Mouse (Mus musculus): ENCODE data around the gene Cntnap5a. TPM values are rescaled to one million over a fixed set of nuclear protein-coding genes. Genes with fewer than 3 reads are reported as not detected.

The Cntnap5a gene
- polyA plus RNA-seq, 1 experiment from 2014 or later = 0.03 TPM

- no peak for ATAC-seq (replicated peaks; ENCODE audit: low FRiP score)
- 93% methylated on average over 4 of the region's 4 CpGs for WGBS
These were observed 158.0 kb downstream of the Cntnap5a start for GRCm38 (mm10) chr1:115842591-115842990.

GRCm38 (mm10) chr1:115847605-115848004 lies 163.0 kb downstream of the Cntnap5a start:
- DNase-seq (ENCODE audit: low spot score) (no peak), ATAC-seq (replicated peaks; ENCODE audit: low FRiP score) (no peak)
- H3K9me3 ChIP-seq (ENCODE audit: control insufficient read depth, low read length) = no peaks in the 10 kb centered on the region
- no peak overlapping the region for H3K4me2 ChIP-seq (ENCODE audit: low read depth, low read length, severe bottlenecking)
- no peaks in the 10 kb centered on the region for H3K4me1 ChIP-seq (replicated peaks; ENCODE audit: control insufficient read depth, insufficient read depth, low read length)
- no peak overlapping the region for H3K27ac ChIP-seq (ENCODE audit: low read depth, low read length)
- H3K4me3 ChIP-seq (ENCODE audit: low read depth, low read length) = no peak overlapping the region
- no peaks in the 10 kb centered on the region for H3K36me3 ChIP-seq (ENCODE audit: control insufficient read depth, insufficient read depth, low read length)
- H3K27me3 ChIP-seq (ENCODE audit: control insufficient read depth, insufficient read depth, low read length) = no peaks in the 10 kb centered on the region
- H3K9ac ChIP-seq (ENCODE audit: low read length) = no peak overlapping the region
- WGBS = 30% methylated on average over 2 of the region's 2 CpGs

More at GRCm38 (mm10) chr1:115842591-115842990, 158.0 kb downstream of the Cntnap5a start:
- no peaks in the 10 kb centered on the region for H3K36me3 ChIP-seq (ENCODE audit: control insufficient read depth, insufficient read depth, low read length)
- no peak for DNase-seq (ENCODE audit: low spot score)
- H3K27ac ChIP-seq (ENCODE audit: low read depth, low read length) = no peak overlapping the region
- no peak overlapping the region for H3K4me3 ChIP-seq (ENCODE audit: low read depth, low read length)
- no peaks in the 10 kb centered on the region for H3K4me1 ChIP-seq (replicated peaks; ENCODE audit: control insufficient read depth, insufficient read depth, low read length)
- no peaks in the 10 kb centered on the region for H3K9me3 ChIP-seq (ENCODE audit: control insufficient read depth, low read length)
- H3K4me2 ChIP-seq (ENCODE audit: low read depth, low read length, severe bottlenecking) = no peak overlapping the region
- H3K9ac ChIP-seq (ENCODE audit: low read length) = no peak overlapping the region
- H3K27me3 ChIP-seq (ENCODE audit: control insufficient read depth, insufficient read depth, low read length) = no peaks in the 10 kb centered on the region

GRCm38 (mm10) chr1:115852206-115852605 lies 167.7 kb downstream of the Cntnap5a start:
- ATAC-seq (replicated peaks; ENCODE audit: low FRiP score) (no peak), DNase-seq (ENCODE audit: low spot score) (no peak)
- Histone ChIP-seq H3K27me3 (ENCODE audit: control insufficient read depth, insufficient read depth, low read length) (no peaks in the 10 kb centered on the region), H3K36me3 (ENCODE audit: control insufficient read depth, insufficient read depth, low read length) (no peaks in the 10 kb centered on the region), H3K27ac (ENCODE audit: low read depth, low read length) (no peak overlapping the region), H3K4me3 (ENCODE audit: low read depth, low read length) (no peak overlapping the region), H3K9ac (ENCODE audit: low read length) (no peak overlapping the region), H3K4me2 (ENCODE audit: low read depth, low read length, severe bottlenecking) (no peak overlapping the region), H3K9me3 (ENCODE audit: control insufficient read depth, low read length) (no peaks in the 10 kb centered on the region), H3K4me1 (replicated peaks; ENCODE audit: control insufficient read depth, insufficient read depth, low read length) (no peaks in the 10 kb centered on the region)

- 97% methylated on average over 1 of the region's 1 CpGs for WGBS
- Histone ChIP-seq H3K36me3 (ENCODE audit: control insufficient read depth, insufficient read depth, low read length) (no peaks in the 10 kb centered on the region), H3K4me1 (replicated peaks; ENCODE audit: control insufficient read depth, insufficient read depth, low read length) (no peaks in the 10 kb centered on the region), H3K27me3 (ENCODE audit: control insufficient read depth, insufficient read depth, low read length) (no peaks in the 10 kb centered on the region), H3K4me3 (ENCODE audit: low read depth, low read length) (no peak overlapping the region), H3K27ac (ENCODE audit: low read depth, low read length) (no peak overlapping the region), H3K9ac (ENCODE audit: low read length) (no peak overlapping the region), H3K9me3 (ENCODE audit: control insufficient read depth, low read length) (no peaks in the 10 kb centered on the region), H3K4me2 (ENCODE audit: low read depth, low read length, severe bottlenecking) (no peak overlapping the region)
- DNase-seq (ENCODE audit: low spot score) = no peak
- ATAC-seq (replicated peaks; ENCODE audit: low FRiP score) = no peak
These were observed 233.8 kb downstream of the Cntnap5a start for GRCm38 (mm10) chr1:115918396-115918795.

- H3K27me3 ChIP-seq (ENCODE audit: control insufficient read depth, insufficient read depth, low read length) = no peaks in the 10 kb centered on the region
- no peaks in the 10 kb centered on the region for H3K9me3 ChIP-seq (ENCODE audit: control insufficient read depth, low read length)
- H3K4me3 ChIP-seq (ENCODE audit: low read depth, low read length) = no peak overlapping the region
- no peak overlapping the region for H3K27ac ChIP-seq (ENCODE audit: low read depth, low read length)
- peak; percentile 65; the same call in 1 of the 2 replicates for ATAC-seq (replicated peaks; ENCODE audit: low FRiP score)
- no peak overlapping the region for H3K4me2 ChIP-seq (ENCODE audit: low read depth, low read length, severe bottlenecking)
- DNase-seq (ENCODE audit: low spot score) = no peak
- no peaks in the 10 kb centered on the region for H3K36me3 ChIP-seq (ENCODE audit: control insufficient read depth, insufficient read depth, low read length)
- 17% methylated on average over 1 of the region's 1 CpGs for WGBS
- H3K4me1 ChIP-seq (replicated peaks; ENCODE audit: control insufficient read depth, insufficient read depth, low read length) = no peaks in the 10 kb centered on the region; the same call in 1 of the 2 replicates
- no peak overlapping the region for H3K9ac ChIP-seq (ENCODE audit: low read length)
These were observed 241.6 kb downstream of the Cntnap5a start for GRCm38 (mm10) chr1:115925953-115926665.

GRCm38 (mm10) chr1:115932045-115932444 lies 247.5 kb downstream of the Cntnap5a start:
- ATAC-seq (replicated peaks; ENCODE audit: low FRiP score) = no peak

GRCm38 (mm10) chr1:115945892-115946291 lies 261.3 kb downstream of the Cntnap5a start:
- no peak for DNase-seq (ENCODE audit: low spot score)
- no peaks in the 10 kb centered on the region for H3K27me3 ChIP-seq (ENCODE audit: control insufficient read depth, insufficient read depth, low read length)
- no peak overlapping the region for H3K4me3 ChIP-seq (ENCODE audit: low read depth, low read length)
- no peaks in the 10 kb centered on the region for H3K9me3 ChIP-seq (ENCODE audit: control insufficient read depth, low read length)
- H3K36me3 ChIP-seq (ENCODE audit: control insufficient read depth, insufficient read depth, low read length) = no peaks in the 10 kb centered on the region
- no peak overlapping the region for H3K27ac ChIP-seq (ENCODE audit: low read depth, low read length)
- H3K4me1 ChIP-seq (replicated peaks; ENCODE audit: control insufficient read depth, insufficient read depth, low read length) = no peaks in the 10 kb centered on the region
- H3K4me2 ChIP-seq (ENCODE audit: low read depth, low read length, severe bottlenecking) = no peak overlapping the region
- ATAC-seq (replicated peaks; ENCODE audit: low FRiP score) = no peak
- WGBS = 92% methylated on average over 3 of the region's 3 CpGs
- no peak overlapping the region for H3K9ac ChIP-seq (ENCODE audit: low read length)

More at GRCm38 (mm10) chr1:115932045-115932444, 247.5 kb downstream of the Cntnap5a start:
- no peak overlapping the region for H3K27ac ChIP-seq (ENCODE audit: low read depth, low read length)
- H3K9me3 ChIP-seq (ENCODE audit: control insufficient read depth, low read length) = no peaks in the 10 kb centered on the region
- H3K4me1 ChIP-seq (replicated peaks; ENCODE audit: control insufficient read depth, insufficient read depth, low read length) = no peaks in the 10 kb centered on the region
- H3K36me3 ChIP-seq (ENCODE audit: control insufficient read depth, insufficient read depth, low read length) = no peaks in the 10 kb centered on the region
- H3K4me3 ChIP-seq (ENCODE audit: low read depth, low read length) = no peak overlapping the region
- H3K9ac ChIP-seq (ENCODE audit: low read length) = no peak overlapping the region
- 13% methylated on average over 1 of the region's 1 CpGs for WGBS
- no peak overlapping the region for H3K4me2 ChIP-seq (ENCODE audit: low read depth, low read length, severe bottlenecking)
- no peak for DNase-seq (ENCODE audit: low spot score)
- no peaks in the 10 kb centered on the region for H3K27me3 ChIP-seq (ENCODE audit: control insufficient read depth, insufficient read depth, low read length)

- DNase-seq (ENCODE audit: low spot score) = no peak
- no peaks in the 10 kb centered on the region for H3K27me3 ChIP-seq (ENCODE audit: control insufficient read depth, insufficient read depth, low read length)
- no peak for ATAC-seq (replicated peaks; ENCODE audit: low FRiP score)
- H3K4me3 ChIP-seq (ENCODE audit: low read depth, low read length) = no peak overlapping the region
- no peak overlapping the region for H3K27ac ChIP-seq (ENCODE audit: low read depth, low read length)
- H3K4me1 ChIP-seq (replicated peaks; ENCODE audit: control insufficient read depth, insufficient read depth, low read length) = no peaks in the 10 kb centered on the region
- no peaks in the 10 kb centered on the region for H3K9me3 ChIP-seq (ENCODE audit: control insufficient read depth, low read length)
- no peak overlapping the region for H3K9ac ChIP-seq (ENCODE audit: low read length)
- WGBS = 93% methylated on average over 2 of the region's 2 CpGs
- H3K36me3 ChIP-seq (ENCODE audit: control insufficient read depth, insufficient read depth, low read length) = no peaks in the 10 kb centered on the region
- H3K4me2 ChIP-seq (ENCODE audit: low read depth, low read length, severe bottlenecking) = no peak overlapping the region
These were observed 272.0 kb downstream of the Cntnap5a start for GRCm38 (mm10) chr1:115956528-115956927.

- Histone ChIP-seq H3K27me3 (ENCODE audit: control insufficient read depth, insufficient read depth, low read length) (no peaks in the 10 kb centered on the region), H3K9me3 (ENCODE audit: control insufficient read depth, low read length) (no peaks in the 10 kb centered on the region), H3K36me3 (ENCODE audit: control insufficient read depth, insufficient read depth, low read length) (no peaks in the 10 kb centered on the region), H3K9ac (ENCODE audit: low read length) (no peak overlapping the region), H3K4me3 (ENCODE audit: low read depth, low read length) (no peak overlapping the region), H3K27ac (ENCODE audit: low read depth, low read length) (no peak overlapping the region), H3K4me2 (ENCODE audit: low read depth, low read length, severe bottlenecking) (no peak overlapping the region), H3K4me1 (replicated peaks; ENCODE audit: control insufficient read depth, insufficient read depth, low read length) (no peaks in the 10 kb centered on the region)
- DNase-seq (ENCODE audit: low spot score) (no peak), ATAC-seq (replicated peaks; ENCODE audit: low FRiP score) (no peak)
- WGBS = 88% methylated on average over 4 of the region's 4 CpGs
These were observed 280.5 kb downstream of the Cntnap5a start for GRCm38 (mm10) chr1:115964993-115965575.

All from forebrain, embryonic 11.5 days (tissue).